Mouse (Mus musculus) heart, postnatal 4 days (tissue): Measurements from ENCODE around the gene Prdm11. TPM values are rescaled to one million over a fixed set of nuclear protein-coding genes. Genes with fewer than 3 reads are reported as not detected.
A peak's percentile ranks its signal among the peaks of the same experiment; 100 is the strongest.

ENCODE experiments used
- DNase-seq: peaks from one replicate; pipeline ENCODE4 v3.0.0; 2021
- total RNA-seq, 2 experiments: library from RNA; stranded (reverse); gene quantifications; 2 replicates each; pipeline ENCODE4 v1.2.3; 2021

The Prdm11 gene
- total RNA-seq, 2 experiments from 2014 or later = 24.7 to 25.5 TPM

DNA sequence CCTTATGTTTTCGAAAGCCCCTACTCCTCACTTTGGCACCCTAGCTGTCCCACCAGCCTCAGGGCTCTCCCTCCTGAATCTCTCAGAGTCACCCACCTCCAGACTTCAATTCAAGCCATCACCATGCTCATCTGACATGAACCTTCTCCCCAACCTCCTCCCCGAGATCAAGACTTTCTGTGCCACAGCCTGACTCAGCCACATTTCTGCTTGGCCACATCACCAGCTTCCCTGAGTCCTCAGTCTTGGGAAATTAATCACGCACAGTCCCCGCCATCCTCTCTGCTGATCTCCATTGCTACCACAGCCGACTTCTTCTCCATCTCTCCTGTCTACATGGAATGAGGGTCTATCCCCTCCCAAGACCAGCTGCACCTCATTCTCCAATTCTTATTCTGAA lies 34.5 kb downstream of the Prdm11 start:
- no peak for DNase-seq

- DNase-seq = no peak
Observed at GRCm38 (mm10) chr2:93007967-93008685, 37.8 kb downstream of the Prdm11 start.

- no peak for DNase-seq
Observed at GRCm38 (mm10) chr2:93005028-93005427, 40.9 kb downstream of the Prdm11 start.

GRCm38 (mm10) chr2:92991976-92992375 lies 54.0 kb downstream of the Prdm11 start:
- no peak for DNase-seq

DNA sequence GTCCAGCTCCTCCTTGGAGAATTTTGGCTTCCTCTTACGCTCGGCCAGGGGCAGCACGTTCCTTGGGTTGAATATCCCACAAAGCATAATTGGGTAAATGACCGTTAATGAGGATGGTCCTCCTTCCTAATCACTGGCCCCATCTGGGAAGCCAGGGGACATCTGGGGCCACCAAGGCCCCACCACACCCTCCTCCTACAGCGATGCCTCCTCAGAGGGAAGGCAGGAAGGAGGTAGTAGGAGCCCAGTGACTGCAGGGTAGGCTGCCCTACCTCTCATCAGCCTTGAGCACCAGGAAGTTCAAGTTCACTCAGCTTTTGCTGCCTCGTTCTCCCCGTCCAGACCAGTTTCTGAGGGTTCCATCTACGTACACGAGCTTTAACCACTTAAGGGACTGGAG lies 56.4 kb downstream of the Prdm11 start:
- DNase-seq = no peak

GRCm38 (mm10) chr2:92987901-92988631 lies 57.9 kb downstream of the Prdm11 start:
- peak; percentile 81 for DNase-seq

GRCm38 (mm10) chr2:92987108-92987618 lies 58.8 kb downstream of the Prdm11 start:
- no peak for DNase-seq

GRCm38 (mm10) chr2:92985600-92985999 lies 60.4 kb downstream of the Prdm11 start:
- DNase-seq = no peak

DNA sequence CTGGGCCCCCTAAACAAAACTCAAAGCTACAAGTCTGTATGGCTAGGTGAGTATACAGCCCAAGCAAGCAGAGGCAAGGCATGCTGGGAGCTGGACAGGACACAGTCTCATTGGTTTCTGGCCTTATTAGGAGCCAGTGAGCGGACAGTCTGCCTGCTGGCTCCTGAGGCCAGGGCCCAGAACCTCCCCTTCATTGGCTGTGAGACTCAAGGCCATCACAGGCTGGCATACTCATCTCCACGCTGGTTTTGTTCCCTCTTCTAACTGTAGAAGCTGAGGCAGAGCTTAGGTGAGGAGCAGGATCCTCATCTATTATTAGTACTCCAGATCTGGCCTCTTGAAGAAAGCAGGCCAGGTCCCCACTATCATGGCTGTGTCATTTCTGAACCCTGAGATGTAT lies 60.8 kb downstream of the Prdm11 start:
- DNase-seq = no peak

- no peak for DNase-seq
Observed at GRCm38 (mm10) chr2:92984321-92985108, 61.5 kb downstream of the Prdm11 start.

DNA sequence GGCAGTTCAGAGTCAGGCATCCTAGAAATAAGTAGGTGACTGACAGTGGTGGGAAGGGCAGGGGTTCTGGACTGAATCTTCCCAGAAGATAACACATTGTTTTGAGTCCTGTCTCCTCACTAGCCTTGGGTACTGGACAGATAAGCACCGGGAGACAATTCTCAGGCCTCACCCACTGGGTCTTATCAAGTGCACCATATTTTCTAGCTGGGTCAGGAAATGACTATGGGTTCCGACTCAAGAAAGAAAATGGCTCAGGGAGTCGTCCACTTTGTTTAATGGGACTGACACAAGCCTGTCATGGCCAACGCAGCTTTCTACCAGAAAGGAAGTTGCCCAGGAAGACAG lies 62.7 kb downstream of the Prdm11 start:
- no peak for DNase-seq

- no peak for DNase-seq
Observed at GRCm38 (mm10) chr2:92982591-92983272, 63.2 kb downstream of the Prdm11 start.

GRCm38 (mm10) chr2:92980165-92980564 lies 65.8 kb downstream of the Prdm11 start:
- DNase-seq = no peak

GRCm38 (mm10) chr2:92975031-92975790 lies 70.8 kb downstream of the Prdm11 start:
- no peak for DNase-seq

DNA sequence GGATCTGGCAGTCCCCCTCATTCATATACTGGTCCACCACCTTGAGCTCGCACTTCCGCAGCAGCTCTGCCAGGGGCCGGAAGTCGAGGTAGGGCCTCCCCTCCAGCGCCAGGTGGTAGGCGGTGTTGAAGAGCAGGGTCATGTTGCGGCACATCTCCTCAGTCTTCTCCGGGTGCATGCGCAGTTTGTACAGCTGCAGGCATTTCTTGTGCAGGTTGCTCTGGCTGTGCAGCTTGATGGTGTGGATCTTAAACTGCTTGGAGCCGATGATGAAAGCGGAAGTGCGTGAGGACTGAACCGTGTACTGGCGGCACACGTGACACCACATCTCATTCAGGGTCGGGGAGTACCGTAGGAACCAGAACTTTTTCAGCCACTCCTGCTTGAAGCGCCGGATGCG lies 72.3 kb downstream of the Prdm11 start:
- no peak for DNase-seq

- no peak for DNase-seq
Observed at GRCm38 (mm10) chr2:92972071-92972470, 73.9 kb downstream of the Prdm11 start.

DNA sequence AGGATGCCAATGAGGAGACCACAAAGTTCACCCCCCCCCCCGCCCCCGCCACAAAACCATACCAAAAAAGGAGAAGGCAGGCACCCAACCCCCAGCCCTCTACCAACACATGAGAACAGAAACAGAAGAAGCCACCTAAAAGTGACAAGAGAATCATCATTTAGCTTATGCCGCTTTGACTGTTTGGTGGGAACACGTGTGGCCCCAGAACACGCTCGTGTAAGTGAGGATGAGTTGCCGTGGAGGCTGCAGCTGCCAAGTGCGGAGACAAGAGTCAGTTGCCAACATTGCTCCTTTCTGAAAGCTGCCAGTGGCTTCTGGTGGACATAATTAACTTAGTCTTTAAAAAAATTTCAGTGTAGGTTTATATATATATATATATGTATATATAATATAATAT lies 74.4 kb downstream of the Prdm11 start:
- DNase-seq = no peak

DNA sequence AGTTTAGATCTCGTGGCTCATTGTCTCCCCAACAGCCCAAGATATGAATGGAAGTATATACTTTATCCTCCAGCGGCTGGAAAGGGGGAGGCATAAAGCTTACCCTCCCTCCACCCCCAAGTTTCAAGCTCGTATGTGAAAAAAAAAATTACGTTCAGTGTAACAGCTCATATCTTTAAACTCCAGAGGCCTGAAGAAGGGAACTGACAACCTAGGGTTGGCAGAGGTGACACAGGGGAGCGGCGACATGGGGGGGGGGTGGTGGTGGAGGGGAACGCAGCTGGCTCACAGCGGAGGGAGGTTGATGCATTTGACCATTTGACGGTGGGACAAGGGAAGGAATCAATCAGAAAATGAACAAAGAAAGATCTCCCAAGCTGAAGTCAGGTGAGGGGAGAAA lies 74.9 kb downstream of the Prdm11 start:
- no peak for DNase-seq

DNA sequence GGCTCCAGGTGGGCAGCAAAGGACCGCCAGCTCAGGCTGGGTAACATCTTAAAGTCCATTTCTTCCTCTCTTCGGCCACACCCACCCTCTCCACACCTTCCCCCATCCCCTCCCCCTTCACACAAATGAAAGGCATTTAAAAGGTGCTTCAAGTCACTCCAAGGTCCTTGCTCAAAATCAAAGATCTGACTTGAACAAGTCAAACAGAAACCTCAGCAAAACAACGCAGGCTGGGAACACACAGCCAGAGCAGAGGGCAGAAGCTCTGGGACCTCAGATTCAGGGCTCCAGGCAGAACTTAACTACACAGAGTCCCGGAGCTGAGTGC lies 78.2 kb downstream of the Prdm11 start:
- no peak for DNase-seq

- DNase-seq = no peak
Observed at GRCm38 (mm10) chr2:92967032-92967838, 78.7 kb downstream of the Prdm11 start.

DNA sequence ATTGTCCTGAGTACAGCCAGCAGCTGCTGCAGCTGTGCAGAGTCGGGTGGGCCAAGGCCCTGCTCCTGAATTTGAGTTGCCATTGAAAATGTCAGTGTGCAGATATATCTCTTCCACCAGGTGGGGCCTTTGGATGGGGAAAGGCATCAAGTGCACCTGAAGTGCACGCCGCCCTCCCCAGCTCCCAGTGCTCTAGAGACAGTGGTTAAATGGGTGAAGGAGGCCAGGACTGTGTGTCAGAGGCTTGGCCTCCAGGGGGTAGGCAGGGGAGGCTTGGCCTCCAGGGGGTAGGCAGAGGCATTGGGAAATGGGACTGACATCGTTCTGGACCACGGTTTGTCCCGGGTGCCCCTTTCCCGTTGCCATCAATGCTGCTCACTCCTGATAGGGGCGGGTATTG lies 79.7 kb downstream of the Prdm11 start:
- no peak for DNase-seq
